Mouse (Mus musculus) MEL (cell line): ENCODE measurements around the gene BC029722.

Experiments
- CHD1 ChIP-seq: IDR thresholded peaks from 2 replicates; pipeline ENCODE4 v1.6.1; 2012; ENCODE audit warnings: low read depth, mild to moderate bottlenecking, inconsistent platforms, low read length, improper control_type of control experiment
- CTCF ChIP-seq, 3 experiments: IDR thresholded peaks in 2 of 3; conservative IDR thresholded peaks in 1 of 3; 2 replicates each; pipeline ENCODE4 v1.5.1; 2011 to 2012; ENCODE audit warnings: low read length in 3 of 3, low read depth in 2 of 3, mild to moderate bottlenecking in 2 of 3, improper control_type of control experiment in 1 of 3, inconsistent platforms in 1 of 3, mixed read lengths in 1 of 3, moderate library complexity in 1 of 3; ENCODE audit not compliant: control insufficient read depth in 1 of 3, insufficient read depth in 1 of 3, poor library complexity in 1 of 3, severe bottlenecking in 1 of 3
- EP300 ChIP-seq, 2 experiments: IDR thresholded peaks; 2 replicates each; pipeline ENCODE4 v1.6.1; 2011; ENCODE audit warnings: improper control_type of control experiment in 2 of 2, low read length in 2 of 2, low read depth in 1 of 2, mild to moderate bottlenecking in 1 of 2
- ETS1 ChIP-seq: IDR thresholded peaks from 2 replicates; pipeline ENCODE4 v1.6.1; 2012; ENCODE audit warnings: low read depth, mild to moderate bottlenecking, inconsistent platforms, low read length, improper control_type of control experiment, moderate library complexity
- USF1 ChIP-seq: IDR thresholded peaks from 2 replicates; pipeline ENCODE4 v1.6.1; 2014; ENCODE audit warnings: low read depth, mild to moderate bottlenecking, inconsistent platforms, low read length, improper control_type of control experiment, moderate library complexity
- ZC3H11A ChIP-seq: IDR thresholded peaks from 2 replicates; pipeline ENCODE4 v1.6.1; 2012; ENCODE audit warnings: low read depth, mild to moderate bottlenecking, inconsistent platforms, low read length, improper control_type of control experiment

DNA sequence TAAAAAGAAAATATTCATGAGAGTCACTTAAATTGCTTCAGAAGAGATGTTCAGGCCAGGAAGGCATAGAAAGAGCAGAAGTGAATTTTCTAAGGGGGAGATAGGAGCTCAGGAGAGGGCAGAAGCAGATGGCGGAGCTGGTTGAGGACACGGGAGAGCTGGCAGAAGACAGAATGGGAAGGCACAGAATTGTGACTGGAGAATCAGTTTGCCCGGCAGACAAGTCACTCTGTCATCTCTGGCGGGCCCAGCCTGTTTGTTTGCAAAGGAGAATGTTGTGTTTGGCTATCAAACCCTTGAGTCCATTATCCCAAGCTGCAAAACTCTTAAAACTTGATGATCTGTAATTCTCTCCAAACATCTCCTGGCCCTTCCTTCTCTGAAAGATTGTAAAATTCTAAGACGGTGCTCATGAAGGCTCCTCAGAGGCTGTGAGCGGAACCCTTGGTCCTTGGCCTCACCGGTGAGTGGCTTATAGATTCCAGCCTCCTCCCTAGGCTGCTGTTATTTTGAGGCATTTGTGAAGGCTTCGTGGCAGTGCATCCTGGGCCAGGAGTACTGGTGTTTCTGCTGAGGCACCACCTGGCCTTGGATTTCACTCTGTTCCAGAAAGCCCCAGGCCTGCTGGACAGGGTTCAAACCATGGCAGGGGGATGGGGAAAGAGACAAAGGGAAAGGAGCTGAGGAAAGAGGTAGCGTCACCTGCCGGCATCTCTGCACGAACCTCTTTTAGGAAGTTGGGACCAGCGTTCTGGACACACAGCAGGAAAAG, 24.4 kb downstream of the BC029722 start:
- TF ChIP-seq CTCF (IDR thresholded peaks at IDR 0.05 in 2 of 3, conservative IDR thresholded peaks at IDR 0.05 in 1 of 3; ENCODE audit: control insufficient read depth in 1 of 3, insufficient read depth in 1 of 3, low read depth in 2 of 3, low read length in 3 of 3, poor library complexity in 1 of 3, severe bottlenecking in 1 of 3): no peak
- TF ChIP-seq EP300 (IDR thresholded peaks at IDR 0.05; ENCODE audit: low read depth in 1 of 2, low read length in 2 of 2): no peak
- no peak for TF ChIP-seq ETS1
- no peak for TF ChIP-seq ZC3H11A
- TF ChIP-seq CHD1: no peak
- no peak for TF ChIP-seq USF1
